In the genomic region with DNA sequence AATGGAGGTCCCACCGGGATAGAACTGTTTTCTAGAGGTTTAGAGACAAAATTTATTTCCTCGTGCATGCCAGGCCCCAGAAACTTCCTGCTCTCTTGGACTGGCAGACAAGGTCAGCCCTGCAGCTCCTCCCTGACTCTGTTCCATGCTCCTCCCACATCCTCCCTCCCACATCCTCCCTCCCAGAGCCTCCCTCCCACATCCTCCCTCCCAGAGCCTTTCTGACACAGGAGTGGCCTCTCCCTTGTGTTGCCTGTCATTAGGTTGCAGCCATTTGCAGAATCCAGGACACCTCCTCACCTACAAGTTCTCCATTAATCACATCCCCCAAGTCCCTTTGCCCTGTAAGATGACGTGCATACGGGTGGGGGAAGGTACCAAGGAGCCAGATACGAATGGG, we compare ENCODE assay signal across 10 mouse cellular contexts.
DNase-seq lines count a peak whose midpoint lies in the region; ATAC-seq and TF ChIP-seq lines count a peak whose summit lies in the region.
"Had no signal": no experiment of that assay in that cellular context is flagged by ENCODE, and none has a peak within 500 bp of the region (broad histone marks: within the 10 kb centered on the region; RNA-seq: fewer than 3 reads in every experiment).

No protein-coding gene starts in this region.

- intact Hi-C loops in gastrocnemius, adult 2 months (cut with DNase I), result no loop called here
- intact Hi-C loops in gastrocnemius, postnatal 14 days (cut with DNase I; ENCODE audit: low total_unique reads), result no loop called here
- intact Hi-C loops in left cerebral cortex, postnatal 14 days (cut with DNase I), result no loop called here

- H3K36me3 ChIP-seq in intestine, embryonic 15.5 days, result no peaks in the 10 kb centered on the region
- H3K36me3 ChIP-seq in forebrain, embryonic 10.5 days (replicated peaks), result no peaks in the 10 kb centered on the region
- H3K36me3 ChIP-seq in forebrain, embryonic 15.5 days, result no peaks in the 10 kb centered on the region
- H3K36me3 ChIP-seq: liver, embryonic 13.5 days had no signal

- DNase-seq in gastrocnemius, adult 2 months, result peak; percentile 19
- DNase-seq in gastrocnemius, postnatal 14 days, result no peak
- peak; percentile 83 for DNase-seq in adrenal gland, postnatal 14 days
- DNase-seq in lung, postnatal 10 days, result peak; percentile 73
- no peak for DNase-seq in left cerebral cortex, postnatal 14 days (ENCODE audit: low spot score in 2 of 2)
- DNase-seq in forebrain, embryonic 10.5 days (ENCODE audit: extremely low spot score, low spot score), result no peak
- DNase-seq: liver, embryonic 13.5 days had no signal

- H3K4me3 ChIP-seq in gastrocnemius, adult 2 months, result no peak overlapping the region
- H3K4me3 ChIP-seq in intestine, embryonic 15.5 days (replicated peaks), result no peak overlapping the region
- H3K4me3 ChIP-seq in forebrain, embryonic 10.5 days, result no peak overlapping the region
- H3K4me3 ChIP-seq in forebrain, embryonic 15.5 days, result no peak overlapping the region
- H3K4me3 ChIP-seq: liver, embryonic 13.5 days had no signal

- peak; percentile 75 for ATAC-seq in intestine, embryonic 15.5 days
- ATAC-seq in forebrain, embryonic 15.5 days (replicated peaks), result no peak

- no peak overlapping the region for H3K27ac ChIP-seq in gastrocnemius, adult 2 months
- no peak overlapping the region for H3K27ac ChIP-seq in intestine, embryonic 15.5 days
- H3K27ac ChIP-seq in forebrain, embryonic 10.5 days, result no peak overlapping the region
- H3K27ac ChIP-seq in forebrain, embryonic 15.5 days (replicated peaks), result no peak overlapping the region
- H3K27ac ChIP-seq: liver, embryonic 13.5 days had no signal

- no peak overlapping the region for H3K9ac ChIP-seq in intestine, embryonic 15.5 days
- H3K9ac ChIP-seq in forebrain, embryonic 15.5 days (replicated peaks), result no peak overlapping the region
- H3K9ac ChIP-seq: liver, embryonic 13.5 days had no signal

- 31% methylated on average over 5 of the region's 5 CpGs for WGBS in intestine, embryonic 15.5 days
- WGBS in forebrain, embryonic 10.5 days, result 82% methylated on average over 5 of the region's 5 CpGs
- WGBS in forebrain, embryonic 15.5 days, result 45% methylated on average over 5 of the region's 5 CpGs

- H3K27me3 ChIP-seq in intestine, embryonic 15.5 days (replicated peaks), result no peaks in the 10 kb centered on the region
- H3K27me3 ChIP-seq in forebrain, embryonic 10.5 days (ENCODE audit: poor library complexity, severe bottlenecking), result no peaks in the 10 kb centered on the region
- no peaks in the 10 kb centered on the region for H3K27me3 ChIP-seq in forebrain, embryonic 15.5 days
- H3K27me3 ChIP-seq: CH12.LX; liver, embryonic 13.5 days had no signal

- H3K4me2 ChIP-seq in intestine, embryonic 15.5 days (replicated peaks), result no peak overlapping the region
- no peak overlapping the region for H3K4me2 ChIP-seq in forebrain, embryonic 15.5 days (replicated peaks)
- H3K4me2 ChIP-seq: liver, embryonic 13.5 days had no signal

- H3K9me3 ChIP-seq in intestine, embryonic 15.5 days, result no peaks in the 10 kb centered on the region
- H3K9me3 ChIP-seq in forebrain, embryonic 10.5 days, result peaks cover 4% of the 10 kb centered on the region; the same call in 1 of the 2 replicates
- H3K9me3 ChIP-seq in forebrain, embryonic 15.5 days, result no peaks in the 10 kb centered on the region
- H3K9me3 ChIP-seq: liver, embryonic 13.5 days had no signal

- H3K4me1 ChIP-seq in intestine, embryonic 15.5 days (replicated peaks), result no peaks in the 10 kb centered on the region
- H3K4me1 ChIP-seq in forebrain, embryonic 10.5 days, result no peaks in the 10 kb centered on the region
- H3K4me1 ChIP-seq in forebrain, embryonic 15.5 days, result no peaks in the 10 kb centered on the region
- H3K4me1 ChIP-seq: liver, embryonic 13.5 days had no signal

- TF ChIP-seq CTCF in gastrocnemius, adult 2 months (IDR thresholded peaks at IDR 0.05), result no peak

Comparison
In these comparisons a context has a peak if more than half of its experiments do, and no peak if none do; other contexts are left out.
1. DNase-seq: peak in gastrocnemius, adult 2 months (single experiment), adrenal gland, postnatal 14 days (single experiment) and lung, postnatal 10 days (single experiment); none in gastrocnemius, postnatal 14 days (single experiment), left cerebral cortex, postnatal 14 days (0 of 2) and forebrain, embryonic 10.5 days (single experiment).